Mouse (Mus musculus) G1E (cell line): ENCODE results near the gene Hyou1.

ENCODE experiments used
- CTCF ChIP-seq: IDR thresholded peaks from 2 replicates; pipeline ENCODE4 v1.5.1; 2012; ENCODE audit warnings: low read depth, low read length, inconsistent platforms, mixed read lengths
- GATA1 ChIP-seq: IDR thresholded peaks from 2 replicates; pipeline ENCODE4 v1.6.1; 2012; ENCODE audit warnings: borderline replicate concordance, low read length, inconsistent platforms, mixed read lengths
- GATA2 ChIP-seq: IDR thresholded peaks from 2 replicates; pipeline ENCODE4 v1.6.1; 2012; ENCODE audit warnings: low read depth, low read length, inconsistent platforms, borderline replicate concordance
- TAL1 ChIP-seq: conservative IDR thresholded peaks from 2 replicates; pipeline ENCODE4 v1.6.1; 2012; ENCODE audit warnings: low read depth, low read length, inconsistent platforms, mixed read lengths

- TF ChIP-seq CTCF (no peak; the same call in 1 of the 2 replicates), GATA1 (no peak), TAL1 (no peak), GATA2 (no peak)
Observed at GRCm38 (mm10) chr9:44357207-44357606, 22.1 kb upstream of the Hyou1 start.
